Mouse (Mus musculus) large intestine, adult 2 months (tissue): ENCODE measurements around the gene Rpl18a. TPM values are rescaled to one million over a fixed set of nuclear protein-coding genes. Genes with fewer than 3 reads are reported as not detected.

Experiments used
- DNase-seq: peaks from one replicate; pipeline ENCODE4 v3.0.0-alpha.2; 2012; ENCODE audit warnings: low read depth, low spot score
- WGBS: fragments of 180-500 bp; shearing (Covaris S2); methylation state at CpG from one replicate; pipeline ENCODE4 v1.1.7; 2018; 5-methylcytosine and 5-hydroxymethylcytosine counted together
- polyA plus RNA-seq: library from polyadenylated mRNA; depleted of rRNA; stranded (reverse); fragments of >200 nt; gene quantifications from 2 replicates; pipeline ENCODE4 v1.2.3, GENCODE M21; 2012; rRNA removed

Rpl18a gene
- polyA plus RNA-seq = 3,697 and 4,187 TPM in 2 replicates

DNA sequence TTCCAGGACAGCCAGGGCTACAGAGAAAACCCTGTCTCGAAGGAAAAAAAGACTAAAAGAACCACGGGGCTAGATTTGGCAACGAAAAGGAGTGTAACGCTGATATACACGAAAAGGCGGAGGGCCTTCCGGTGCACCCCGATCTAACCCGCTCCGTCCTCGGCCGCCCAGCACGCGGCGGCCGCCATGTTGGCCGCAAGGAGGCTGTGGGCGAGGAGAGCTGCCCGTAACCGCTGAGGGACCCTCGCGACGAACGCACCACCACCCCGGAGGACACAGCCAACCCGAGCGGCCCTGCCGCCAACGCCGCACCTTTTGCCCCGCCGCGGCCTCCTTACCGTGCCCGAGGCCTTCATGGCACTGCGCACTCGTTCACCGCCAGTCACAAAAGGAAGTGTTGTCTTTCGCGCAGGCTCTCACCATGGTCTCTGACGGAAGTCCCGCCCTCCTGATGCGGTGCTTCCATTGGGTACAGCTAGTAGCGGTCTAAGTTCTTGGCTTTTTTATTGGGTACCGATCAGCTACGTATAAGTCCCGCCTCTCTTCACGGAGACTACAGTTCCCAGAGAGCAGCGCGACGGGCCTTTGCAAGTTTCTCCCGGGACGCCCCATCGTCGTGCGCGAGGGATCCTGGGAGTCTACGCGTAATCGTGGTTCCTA is at the start of gene Rpl18a:
TSS of gene Rpl18a (minus strand) at position 392 of the 660 bp plus-strand sequence.
- DNase-seq = peak; percentile 98
- under 1% methylated on average over 60 of the region's 60 CpGs for WGBS

- WGBS = 12% methylated on average over 1 of the region's 1 CpGs
- DNase-seq = no peak
Observed at GRCm38 (mm10) chr8:70943187-70943586, 46.0 kb upstream of the Rpl18a start.

DNA sequence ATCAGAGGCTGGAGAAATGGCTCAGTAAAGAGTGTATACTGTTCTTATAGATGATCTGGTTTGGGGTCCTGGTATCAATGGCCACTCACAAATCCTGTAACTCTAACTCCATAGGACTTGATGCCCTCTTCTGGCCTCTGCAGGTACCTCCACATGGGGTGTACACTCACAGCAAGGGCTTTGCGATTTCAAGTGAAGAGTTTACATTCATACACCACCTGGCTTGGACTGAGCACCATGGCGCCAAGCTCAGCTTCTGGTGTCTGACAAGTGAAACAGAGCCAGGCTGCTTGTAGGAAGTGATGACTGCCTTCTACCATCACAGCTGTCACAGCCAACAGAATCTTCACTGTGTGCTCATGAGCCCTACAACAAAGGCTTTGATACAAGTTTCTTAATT is 44.3 kb upstream of the Rpl18a start:
- WGBS = 56% methylated on average over 2 of the region's 2 CpGs
- DNase-seq = no peak

GRCm38 (mm10) chr8:70937200-70937599 is 40.0 kb upstream of the Rpl18a start:
- 67% methylated on average over 6 of the region's 6 CpGs for WGBS
- DNase-seq = no peak

DNA sequence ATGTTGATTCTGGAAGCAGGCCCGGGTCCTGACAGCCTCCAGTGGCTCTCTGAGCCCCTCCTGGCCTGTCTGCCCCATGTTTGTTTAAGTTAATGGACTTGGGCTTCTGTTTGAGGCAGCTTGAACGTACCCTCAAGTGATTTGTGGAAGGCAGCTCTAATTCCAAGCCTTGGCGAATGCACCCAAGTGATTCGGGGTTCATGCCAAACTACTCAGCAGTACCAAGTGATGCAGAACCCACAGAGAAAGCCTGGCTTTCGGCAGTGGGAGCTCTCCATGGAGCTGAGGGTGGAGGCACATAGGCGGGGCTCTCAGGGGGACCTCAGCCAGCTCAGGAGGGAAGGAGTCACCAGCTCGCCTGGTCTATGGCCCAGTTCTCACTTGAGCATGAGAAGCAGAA is 37.6 kb upstream of the Rpl18a start:
- 35% methylated on average over 7 of the region's 7 CpGs for WGBS
- DNase-seq = no peak

DNA sequence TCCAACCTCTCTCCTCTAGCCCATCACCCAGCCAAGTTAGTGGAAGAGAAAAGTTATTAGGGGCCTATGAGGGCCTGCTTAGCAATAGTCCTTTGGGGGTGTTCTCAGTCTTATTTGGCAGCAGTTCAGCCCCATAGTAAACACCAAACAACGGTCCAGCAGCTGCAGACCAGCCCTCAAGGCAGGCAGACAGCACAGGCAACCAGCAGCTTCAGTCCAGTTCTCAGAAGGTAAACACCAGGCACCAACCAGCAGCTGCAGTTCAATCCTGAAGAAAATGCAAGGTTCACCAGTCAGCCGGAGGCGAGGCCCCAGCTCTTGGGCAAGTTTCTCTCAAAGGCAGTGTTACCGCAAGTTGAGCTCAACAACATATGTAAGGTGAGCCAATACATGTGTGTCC is 35.8 kb upstream of the Rpl18a start:
- 52% methylated on average over 4 of the region's 4 CpGs for WGBS
- no peak for DNase-seq

DNA sequence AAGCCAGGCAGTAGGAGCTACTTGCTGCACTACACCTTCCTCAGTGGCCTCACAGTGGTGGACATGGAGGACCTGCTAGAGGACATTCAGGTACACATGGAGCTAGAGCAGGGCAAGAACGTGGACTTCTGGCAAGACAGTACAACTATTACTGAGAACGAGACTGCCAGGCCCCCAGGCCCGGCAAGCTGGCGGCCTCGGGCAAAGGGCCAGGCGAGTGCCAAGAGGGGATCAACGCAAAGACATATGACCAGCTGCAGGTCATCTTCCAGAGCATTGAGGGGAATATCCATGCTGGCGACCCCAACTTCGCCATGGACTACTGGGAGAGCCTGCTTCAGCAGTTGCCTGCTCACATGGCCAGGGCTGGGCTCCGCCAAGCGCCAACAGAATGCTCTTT is 34.5 kb upstream of the Rpl18a start:
- DNase-seq = no peak
- 93% methylated on average over 11 of the region's 11 CpGs for WGBS

DNA sequence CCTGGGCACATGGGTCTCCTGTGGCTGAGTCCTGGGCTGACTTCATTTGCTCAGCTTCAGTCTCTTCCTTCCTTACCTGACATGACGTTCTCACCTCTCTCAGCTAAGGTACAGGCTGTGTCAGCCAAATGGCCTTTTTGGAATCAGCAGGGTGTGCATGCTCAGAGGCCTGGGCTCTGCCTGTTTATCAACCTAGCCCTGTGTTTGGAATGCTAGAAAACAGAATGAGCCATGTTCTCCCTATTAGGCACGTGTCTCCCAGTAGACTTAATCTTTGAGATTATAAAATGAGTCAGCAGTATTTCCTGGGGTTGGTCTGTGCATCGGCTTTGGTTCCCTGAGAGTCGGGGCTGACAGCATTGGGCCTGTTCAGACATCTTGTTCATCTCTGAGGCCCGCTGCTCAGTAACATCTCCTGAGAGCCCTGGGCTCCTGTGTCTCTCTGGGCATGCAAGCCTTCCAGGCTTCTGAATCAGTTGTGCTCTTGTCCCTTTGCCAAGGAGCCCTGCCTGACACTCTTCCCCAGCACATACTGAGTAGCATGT is 31.6 kb upstream of the Rpl18a start:
- DNase-seq = no peak
- WGBS = 46% methylated on average over 5 of the region's 5 CpGs

- 76% methylated on average over 3 of the region's 3 CpGs for WGBS
- DNase-seq = no peak
Observed at GRCm38 (mm10) chr8:70928096-70928495, 30.9 kb upstream of the Rpl18a start.

- DNase-seq = no peak
- WGBS = 85% methylated on average over 5 of the region's 5 CpGs
Observed at GRCm38 (mm10) chr8:70926396-70926795, 29.2 kb upstream of the Rpl18a start.

DNA sequence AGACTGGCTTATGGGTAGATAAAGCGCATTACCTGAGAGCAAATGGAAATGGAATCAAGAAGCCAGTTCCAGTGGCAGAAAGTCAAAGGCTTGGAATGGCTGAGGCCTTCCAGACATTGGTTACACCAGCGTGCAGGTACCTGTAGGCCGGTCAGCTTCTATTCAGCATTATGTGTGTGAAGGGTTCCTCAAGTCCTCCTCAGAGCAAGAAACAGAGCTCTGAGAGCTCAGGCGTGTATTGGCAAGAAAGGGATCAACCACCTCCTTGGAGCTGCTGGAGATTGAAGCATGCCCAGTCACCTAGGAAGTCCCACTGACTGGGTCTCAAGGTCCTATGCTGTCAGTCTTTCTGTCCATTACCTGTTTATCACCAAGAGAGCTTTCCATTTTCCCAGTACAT is 28.5 kb upstream of the Rpl18a start:
- 89% methylated on average over 4 of the region's 4 CpGs for WGBS

DNA sequence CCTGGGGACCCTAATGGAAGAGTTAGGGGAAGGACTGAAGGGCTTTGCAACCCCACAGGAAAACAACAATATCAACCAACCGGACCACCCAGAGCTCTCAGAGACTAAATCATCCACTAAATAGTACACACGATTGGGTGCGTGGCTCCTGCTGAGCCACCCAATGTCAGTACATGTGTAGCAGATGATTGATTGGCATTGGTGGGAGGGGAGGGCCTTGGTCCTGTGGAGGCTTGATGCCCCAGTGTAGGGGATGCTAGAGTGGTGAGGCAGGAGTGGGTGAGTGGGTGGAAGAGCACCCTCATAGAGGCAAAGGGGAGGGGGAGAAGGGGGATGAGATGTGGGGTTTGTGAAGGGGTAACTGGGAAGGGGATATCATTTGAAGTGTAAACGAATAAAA is 26.9 kb upstream of the Rpl18a start:
- no peak for DNase-seq
- 88% methylated on average over 4 of the region's 4 CpGs for WGBS

More for the DNA sequence above, 28.5 kb upstream of the Rpl18a start:
- no peak for DNase-seq

DNA sequence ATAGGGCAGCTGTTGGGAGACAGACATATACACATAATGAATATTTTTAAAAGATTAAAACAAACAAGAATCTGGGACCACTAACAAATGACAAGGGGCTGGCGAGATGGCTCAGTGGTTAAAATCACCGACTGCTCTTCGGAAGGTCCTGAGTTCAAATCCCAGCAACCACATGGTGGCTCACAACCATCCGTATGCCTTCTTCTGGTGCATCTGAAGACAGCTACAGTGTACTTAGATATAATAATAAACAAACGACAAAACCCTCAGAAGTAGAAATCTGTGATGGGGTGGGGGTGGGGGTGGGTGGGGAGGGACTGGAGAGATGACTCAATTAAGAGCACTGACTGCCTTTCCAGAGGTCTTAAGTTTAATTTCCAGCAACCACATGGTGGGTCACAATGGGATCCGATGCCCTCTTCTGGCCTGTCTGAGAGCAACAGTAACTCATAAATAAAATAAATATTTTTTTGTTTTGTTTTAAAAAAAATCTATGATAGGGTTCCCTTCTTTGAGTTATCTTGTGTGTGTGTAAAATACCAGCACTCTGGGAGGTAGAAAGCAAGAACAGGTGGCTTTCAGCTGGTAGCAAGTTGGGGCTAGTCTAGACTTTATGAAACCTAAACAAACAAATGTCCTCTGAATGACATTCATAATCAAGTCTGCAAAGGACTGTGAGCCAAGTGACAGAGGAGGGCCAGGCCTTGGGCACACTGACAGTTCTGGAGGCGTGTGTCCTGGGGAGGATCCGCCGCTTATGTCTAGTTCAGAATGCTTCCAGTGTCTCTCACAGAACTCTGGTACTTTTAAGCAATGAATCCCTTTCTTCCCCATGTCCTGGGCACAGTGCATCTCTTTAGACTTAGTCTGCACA is 23.1 kb upstream of the Rpl18a start:
- no peak for DNase-seq
- 73% methylated on average over 9 of the region's 9 CpGs for WGBS

DNA sequence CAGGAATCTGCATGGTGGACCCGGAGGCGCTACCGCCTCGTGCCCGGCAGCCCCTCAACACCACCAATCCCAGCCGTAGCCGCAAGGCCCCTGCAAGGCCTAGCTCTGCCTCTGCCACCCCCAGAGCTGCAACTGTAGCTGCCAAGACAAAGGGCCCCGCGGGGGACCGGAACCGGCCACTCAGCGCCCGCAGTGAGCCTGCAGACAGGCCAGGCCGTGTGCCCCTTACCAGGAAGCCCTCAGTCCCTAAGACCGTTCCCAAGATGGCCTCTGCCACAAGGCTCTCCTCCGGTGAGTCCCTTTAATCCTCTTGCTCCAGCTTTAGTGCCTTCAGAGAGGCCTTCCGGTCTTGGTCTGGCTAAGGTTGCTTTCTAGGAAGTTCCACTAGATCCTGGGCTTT is 17.5 kb upstream of the Rpl18a start:
- WGBS = 94% methylated on average over 17 of the region's 17 CpGs
- DNase-seq = no peak

DNA sequence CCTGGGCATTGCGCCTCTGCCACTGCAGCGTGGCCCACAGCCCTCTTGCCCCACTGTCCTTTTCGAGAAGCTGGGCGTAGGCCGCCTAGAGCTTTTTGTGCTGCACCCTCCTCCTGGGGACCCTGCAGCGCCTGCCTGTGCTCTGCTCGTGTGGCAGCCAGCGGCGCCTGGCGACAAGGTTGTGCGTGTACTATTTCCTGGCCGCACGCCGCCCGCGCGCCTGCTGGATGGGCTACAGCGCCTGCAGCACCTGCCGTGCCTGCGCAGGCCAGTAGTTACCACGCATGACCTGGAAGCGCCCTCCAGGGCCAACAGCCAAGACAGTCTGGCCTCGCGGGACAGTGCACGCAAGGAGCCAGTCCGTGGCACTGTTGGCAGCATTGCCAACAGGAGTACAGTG is 16.3 kb upstream of the Rpl18a start:
- no peak for DNase-seq
- WGBS = 95% methylated on average over 26 of the region's 26 CpGs

DNA sequence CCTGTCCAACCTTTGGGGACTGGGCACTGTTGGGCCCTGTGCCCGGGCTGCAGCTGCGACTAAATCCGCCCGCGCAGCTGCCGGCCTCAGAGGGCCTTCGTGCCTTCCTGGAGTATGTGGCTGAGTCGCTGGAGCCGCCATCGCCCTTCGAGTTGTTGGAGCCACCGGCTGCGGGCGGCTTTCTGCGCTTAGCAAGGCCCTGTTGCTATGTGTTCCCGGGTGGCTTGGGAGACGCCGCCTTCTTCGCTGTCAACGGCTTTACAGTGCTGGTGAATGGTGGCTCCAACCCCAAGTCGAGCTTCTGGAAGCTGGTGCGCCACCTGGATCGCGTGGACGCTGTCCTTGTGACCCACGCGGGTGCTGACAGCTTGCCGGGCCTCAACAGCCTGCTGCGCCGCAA is 15.7 kb upstream of the Rpl18a start:
- 92% methylated on average over 30 of the region's 30 CpGs for WGBS
- no peak for DNase-seq

DNA sequence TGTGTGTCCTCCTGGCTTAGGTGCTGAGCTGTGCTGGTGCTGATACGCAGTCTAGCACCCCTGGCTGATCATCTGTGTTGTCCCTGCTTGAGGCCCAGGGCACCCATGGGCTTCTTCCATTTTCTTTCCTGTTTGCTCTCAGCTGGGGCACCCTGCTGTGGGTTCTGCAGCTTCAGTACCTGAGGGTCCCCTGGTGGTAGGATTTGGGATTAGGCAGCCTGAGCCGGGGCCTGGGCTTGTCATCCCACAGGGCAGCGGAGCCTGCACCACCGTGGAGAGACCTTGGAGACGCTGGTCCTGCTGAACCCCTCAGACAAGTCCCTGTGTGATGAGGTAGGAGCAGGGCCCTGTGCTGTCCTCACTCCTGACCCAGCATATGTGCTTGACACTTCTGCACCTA is 14.4 kb upstream of the Rpl18a start:
- whole genome bisulfite sequencing = 78% methylated on average over 5 of the region's 5 CpGs

DNA sequence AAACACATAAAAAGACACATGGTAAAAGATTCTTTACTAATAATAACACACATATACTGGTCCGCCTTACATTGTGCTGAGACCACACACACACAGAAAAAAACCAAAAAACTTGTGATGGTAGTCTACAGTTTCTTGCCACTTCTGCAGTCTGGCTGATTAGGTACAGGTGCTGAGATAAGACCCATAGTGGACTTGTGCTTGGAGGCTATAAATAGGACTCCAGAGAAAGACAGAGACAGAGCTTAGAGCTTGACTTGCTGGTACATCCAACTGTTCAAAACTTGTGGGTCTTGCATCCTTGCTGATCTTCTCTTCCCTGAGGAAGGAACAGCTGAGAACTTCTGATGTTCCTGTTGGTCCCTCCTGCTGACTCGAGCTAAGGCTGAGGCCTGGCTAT is 10.3 kb upstream of the Rpl18a start:
- WGBS = 92% methylated on average over 2 of the region's 2 CpGs
- DNase-seq = no peak

More for the DNA sequence above, 14.4 kb upstream of the Rpl18a start:
- no peak for DNase-seq

DNA sequence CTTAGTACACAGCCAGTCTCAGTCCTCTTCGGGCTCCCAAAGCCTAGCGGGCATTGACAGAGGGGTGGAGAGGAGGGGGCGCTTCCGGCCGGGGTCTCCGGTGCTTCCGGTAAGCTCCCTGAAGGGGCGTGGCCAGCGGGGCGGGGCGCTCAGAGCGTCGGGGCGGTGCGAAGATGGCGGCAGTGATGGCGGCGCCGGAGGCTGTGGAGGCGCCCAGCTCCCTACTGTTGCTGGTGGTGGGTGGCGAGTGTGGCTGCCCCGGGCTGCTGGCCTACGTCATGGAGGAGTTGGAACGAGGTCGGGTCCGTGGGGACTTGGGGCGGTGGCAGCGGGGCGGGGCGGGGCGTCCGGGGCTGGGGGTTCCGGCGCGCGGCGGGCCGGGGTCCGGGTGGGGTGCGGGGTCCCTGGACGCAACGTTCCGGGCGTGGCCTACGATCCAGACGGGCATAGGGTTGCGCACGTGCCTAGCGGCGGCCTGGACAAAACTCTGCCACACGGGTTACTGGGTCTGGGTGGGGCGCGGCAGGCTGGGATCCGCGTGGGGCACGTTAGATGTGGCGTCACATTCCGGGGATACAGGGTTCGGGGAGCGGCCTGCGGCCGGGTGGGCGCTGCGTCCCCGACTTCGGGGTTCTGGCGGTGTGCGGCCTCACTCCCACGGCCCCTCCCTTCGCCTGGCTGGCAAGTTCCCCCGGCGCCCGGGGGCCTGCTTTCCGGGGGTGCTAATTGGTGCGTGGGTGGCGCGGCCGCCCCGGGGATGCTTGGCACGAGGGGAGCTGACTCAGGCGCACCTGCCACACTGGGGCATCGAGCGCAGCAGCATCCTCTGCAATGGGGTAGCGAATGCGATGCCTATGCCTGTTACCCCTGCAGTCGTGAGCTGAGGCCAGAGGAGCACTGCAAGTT is 8.9 kb upstream of the Rpl18a start, which contains the start of gene Map1s:
TSS of gene Map1s (plus strand) at position 102 of the 906 bp plus-strand sequence.
- WGBS = 1% methylated on average over 81 of the region's 86 CpGs
- no peak for DNase-seq

DNA sequence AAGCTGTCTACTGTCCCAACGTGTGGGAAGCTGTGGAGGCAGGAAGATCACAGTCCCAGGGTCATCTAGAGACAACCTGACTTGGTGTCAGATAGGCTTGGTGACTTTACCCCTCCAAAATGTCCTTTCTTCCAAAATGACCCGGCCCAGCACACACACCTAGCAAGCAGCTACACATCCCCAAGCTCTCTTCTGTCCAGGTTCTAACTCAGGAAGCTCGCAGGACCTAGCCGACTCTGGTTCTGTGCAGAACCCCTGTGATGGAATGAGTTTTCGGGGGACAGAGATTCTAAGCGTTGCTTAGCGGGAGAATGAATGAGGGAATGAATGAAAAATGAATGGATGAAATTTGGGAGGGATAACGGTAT is 8.2 kb upstream of the Rpl18a start:
- whole genome bisulfite sequencing = 12% methylated on average over 8 of the region's 8 CpGs
- DNase-seq = no peak
